Mouse (Mus musculus): ENCODE results near the gene Antxr1.

DNA sequence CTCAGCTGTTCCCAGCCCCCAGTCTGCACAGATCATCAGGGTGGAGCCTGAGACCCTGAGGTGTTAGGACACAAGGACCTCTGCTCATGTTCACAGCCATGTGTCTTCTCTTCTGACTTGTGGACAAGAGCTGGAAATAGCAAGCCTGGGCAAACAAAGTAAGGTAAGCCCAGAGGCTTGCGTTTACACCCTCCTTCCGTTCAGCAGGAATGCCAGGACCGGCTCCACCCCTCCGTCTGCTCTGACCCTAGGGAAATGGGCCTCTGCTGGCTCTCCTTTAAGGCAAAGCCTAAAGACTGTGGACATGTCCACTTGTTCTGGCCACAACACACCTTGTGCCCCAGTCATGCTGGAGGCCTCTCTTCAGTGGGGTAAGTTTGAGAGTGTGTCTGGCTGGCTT lies 215.6 kb downstream of the Antxr1 start:
- no peak for TF ChIP-seq GATA1 (IDR thresholded peaks at IDR 0.05; ENCODE audit: low read length)
- TF ChIP-seq TAL1 (IDR thresholded peaks at IDR 0.05; ENCODE audit: low read length): no peak
